Mouse (Mus musculus) A20 (cell line): ENCODE measurements around the gene Mphosph9.
"Not testable (repeated sequence)": the region's sequence is repeated elsewhere in the genome, so short reads cannot be mapped to it uniquely, and the experiment has no call there.

Experiments
- DNase-seq: peaks from one replicate; pipeline ENCODE4 v3.0.0-alpha.2; 2011; ENCODE audit warnings: low read depth, low spot score

Mphosph9 gene

DNA sequence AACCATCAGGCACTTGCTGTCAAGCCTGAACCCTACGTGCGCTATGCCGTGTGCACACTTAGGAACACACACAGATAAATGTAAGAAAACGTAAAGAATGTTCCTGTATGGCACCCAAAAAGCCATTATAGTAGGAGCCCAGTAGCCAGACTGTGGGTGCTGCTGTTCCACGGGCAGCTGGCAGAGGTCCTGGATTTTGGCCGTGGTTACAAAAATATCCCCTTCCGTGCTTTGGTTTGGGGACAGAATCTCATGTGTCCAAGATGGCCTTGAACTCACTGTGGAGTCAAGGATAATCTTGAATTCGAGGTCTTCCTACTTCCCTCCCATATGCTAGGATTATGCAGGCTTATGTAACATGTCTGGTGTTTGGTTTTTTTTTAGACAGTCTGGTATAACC lies 15.1 kb upstream of the Mphosph9 start:
- no peak for DNase-seq

DNA sequence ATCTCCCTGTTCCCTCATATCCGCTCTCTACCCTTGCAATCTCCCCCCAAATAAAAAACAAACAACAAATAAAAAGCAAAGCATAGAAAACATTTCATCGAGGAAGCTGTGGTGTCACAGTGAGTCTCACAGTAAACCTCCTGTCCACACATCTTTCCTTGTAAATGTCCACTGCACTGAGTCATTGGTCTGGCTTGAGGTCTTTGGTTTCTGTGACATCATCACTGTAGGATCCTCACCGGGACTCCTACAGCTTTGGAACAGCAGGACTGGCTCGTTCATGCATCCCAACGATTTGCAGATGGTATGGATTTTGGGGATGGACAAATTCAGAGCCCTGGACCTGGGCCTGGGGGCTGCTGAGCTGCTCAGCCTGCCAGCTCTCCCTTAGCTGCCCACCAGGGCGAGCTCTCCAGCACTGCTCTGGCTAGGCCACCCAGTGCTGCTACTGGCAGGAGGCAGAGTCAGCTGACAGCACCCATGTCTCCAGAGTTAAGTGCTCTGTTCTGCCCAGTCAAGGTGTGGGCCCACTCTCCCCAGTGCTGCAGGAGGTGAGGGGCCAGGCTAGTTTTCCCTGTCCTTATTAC lies 14.1 kb upstream of the Mphosph9 start:
- not testable (repeated sequence) for DNase-seq

DNA sequence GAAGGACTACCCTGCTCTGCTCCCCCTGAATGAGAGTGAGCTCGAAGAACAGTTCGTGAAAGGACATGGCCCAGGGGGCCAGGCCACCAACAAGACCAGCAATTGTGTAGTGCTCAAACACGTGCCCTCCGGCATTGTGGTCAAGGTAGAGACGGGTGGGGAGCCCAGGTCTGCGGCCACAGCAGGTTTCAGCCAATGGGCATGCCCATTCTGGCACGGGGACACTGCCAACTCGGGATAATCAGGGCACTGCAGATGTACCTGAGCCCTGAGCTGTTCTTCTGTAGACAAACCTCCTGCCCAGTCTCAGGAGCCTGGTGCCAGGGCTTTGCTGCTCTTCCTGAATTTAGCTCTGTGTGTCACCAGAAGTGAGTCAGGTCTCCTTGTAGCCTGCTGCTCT lies 11.0 kb upstream of the Mphosph9 start:
- DNase-seq = no peak

GRCm38 (mm10) chr5:124337909-124338308 lies 10.1 kb upstream of the Mphosph9 start:
- no peak for DNase-seq

GRCm38 (mm10) chr5:124337103-124337502 lies 9.3 kb upstream of the Mphosph9 start:
- DNase-seq = no peak

DNA sequence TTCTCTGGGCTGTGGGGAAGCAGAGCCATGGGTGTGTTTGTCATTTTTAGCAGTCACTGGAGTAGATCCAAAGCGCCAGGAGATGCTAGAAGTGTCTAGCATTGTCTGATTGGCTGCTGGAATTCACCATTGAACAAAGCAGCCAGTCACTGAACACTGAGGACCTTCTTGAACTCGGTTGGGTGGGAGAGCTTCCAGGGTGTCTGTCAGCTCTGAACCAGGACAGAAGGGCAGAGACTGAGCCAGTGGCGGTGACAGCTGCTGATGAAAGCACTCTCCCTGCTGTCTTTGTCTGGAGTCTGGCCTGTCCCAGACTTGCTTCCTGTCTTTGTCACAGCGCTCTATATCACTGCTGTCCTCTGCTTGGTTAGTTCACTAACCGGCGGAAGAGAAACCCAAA lies 6.6 kb upstream of the Mphosph9 start:
- DNase-seq = no peak

- DNase-seq = no peak
Measured at GRCm38 (mm10) chr5:124330086-124330485, 2.3 kb upstream of the Mphosph9 start.

- DNase-seq = peak; percentile 63
Measured at GRCm38 (mm10) chr5:124326829-124327228, 943 bp downstream of the Mphosph9 start.

GRCm38 (mm10) chr5:124317648-124318047 lies 10.1 kb downstream of the Mphosph9 start:
- no peak for DNase-seq

DNA sequence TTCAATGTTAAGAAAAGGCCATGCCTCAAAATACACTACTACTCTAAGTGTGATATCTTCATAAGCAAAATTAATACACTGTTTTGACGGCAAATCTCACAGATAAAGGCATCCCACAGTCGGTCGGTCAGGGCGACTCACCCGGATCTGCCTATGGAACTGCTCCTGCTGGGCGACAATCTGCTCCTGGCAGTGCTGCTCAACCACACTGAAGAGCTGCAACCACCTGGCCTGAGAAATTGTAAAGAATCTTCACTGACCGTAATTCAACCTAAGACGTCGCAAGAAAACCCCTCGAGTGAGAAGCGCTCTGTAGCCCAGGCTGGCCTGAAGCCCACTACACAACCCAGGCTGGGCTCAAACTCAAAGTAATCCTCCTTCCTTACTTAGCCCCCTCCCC lies 11.8 kb downstream of the Mphosph9 start:
- DNase-seq = no peak

DNA sequence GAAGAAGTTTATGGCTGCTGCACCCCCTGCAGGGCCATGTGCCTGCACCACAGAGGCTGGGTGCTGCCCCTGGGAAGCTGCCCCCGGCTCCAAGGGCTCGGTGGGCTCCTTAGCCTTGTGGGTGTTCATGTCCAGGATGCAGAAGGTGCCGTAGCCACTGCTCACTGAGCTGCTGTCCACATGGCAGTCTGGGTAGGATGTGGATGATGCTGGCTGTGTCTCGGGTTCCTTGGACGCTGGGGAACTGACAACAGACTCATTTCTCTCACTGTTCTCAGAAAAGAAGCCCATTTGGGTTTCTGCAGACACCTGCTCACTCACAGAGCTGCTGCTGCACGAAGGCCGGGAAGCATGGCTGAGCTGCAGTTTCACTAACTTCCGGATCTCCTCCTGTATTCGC lies 12.3 kb downstream of the Mphosph9 start:
- no peak for DNase-seq

- DNase-seq = no peak
Measured at GRCm38 (mm10) chr5:124310091-124310490, 17.7 kb downstream of the Mphosph9 start.

GRCm38 (mm10) chr5:124309155-124309554 lies 18.6 kb downstream of the Mphosph9 start:
- DNase-seq = no peak

- not testable (repeated sequence) for DNase-seq
Measured at GRCm38 (mm10) chr5:124302853-124303252, 24.9 kb downstream of the Mphosph9 start.

DNA sequence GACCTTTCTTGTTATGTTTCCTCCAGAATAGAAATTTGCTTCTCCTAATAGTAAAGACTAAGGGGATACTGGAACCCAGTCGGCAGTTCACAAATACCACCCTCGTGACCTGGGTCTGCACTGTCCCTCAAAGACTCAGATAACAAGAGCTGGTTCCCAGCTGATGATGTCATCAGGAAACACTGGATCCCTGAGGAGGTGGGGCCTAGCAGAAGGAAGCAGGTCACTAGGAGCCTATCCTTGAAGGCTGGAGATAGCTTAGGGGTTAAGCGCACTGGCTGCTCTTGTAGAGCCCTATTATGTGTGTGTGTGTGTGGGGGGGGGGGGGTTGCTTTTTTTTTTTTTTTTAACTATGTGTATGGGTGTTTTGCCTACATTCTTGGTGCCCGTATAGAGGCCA lies 27.6 kb downstream of the Mphosph9 start:
- DNase-seq = no peak

GRCm38 (mm10) chr5:124299307-124299706 lies 28.5 kb downstream of the Mphosph9 start:
- DNase-seq = peak; percentile 41

- DNase-seq = no peak
Measured at GRCm38 (mm10) chr5:124296475-124296874, 31.3 kb downstream of the Mphosph9 start.

DNA sequence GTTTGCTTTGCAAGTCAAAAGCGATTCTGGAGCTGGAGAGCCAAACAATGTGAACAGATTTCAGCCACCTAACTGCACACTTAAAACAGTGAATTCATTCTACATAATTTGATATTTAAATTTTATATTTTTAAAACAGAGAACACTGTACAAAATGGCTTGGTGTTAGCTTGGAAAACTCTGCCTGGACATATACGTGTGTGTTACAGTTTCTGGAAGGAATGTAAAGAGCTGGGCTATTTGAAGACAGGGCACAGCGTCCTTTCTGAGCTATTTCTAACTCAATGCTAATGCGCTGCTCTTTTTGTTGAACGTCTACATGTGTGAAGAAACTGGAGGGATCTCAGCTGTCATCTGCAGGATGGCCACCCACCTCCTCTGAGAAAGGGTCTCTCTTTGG lies 33.8 kb downstream of the Mphosph9 start:
- no peak for DNase-seq

GRCm38 (mm10) chr5:124290216-124290615 lies 37.6 kb downstream of the Mphosph9 start:
- no peak for DNase-seq

DNA sequence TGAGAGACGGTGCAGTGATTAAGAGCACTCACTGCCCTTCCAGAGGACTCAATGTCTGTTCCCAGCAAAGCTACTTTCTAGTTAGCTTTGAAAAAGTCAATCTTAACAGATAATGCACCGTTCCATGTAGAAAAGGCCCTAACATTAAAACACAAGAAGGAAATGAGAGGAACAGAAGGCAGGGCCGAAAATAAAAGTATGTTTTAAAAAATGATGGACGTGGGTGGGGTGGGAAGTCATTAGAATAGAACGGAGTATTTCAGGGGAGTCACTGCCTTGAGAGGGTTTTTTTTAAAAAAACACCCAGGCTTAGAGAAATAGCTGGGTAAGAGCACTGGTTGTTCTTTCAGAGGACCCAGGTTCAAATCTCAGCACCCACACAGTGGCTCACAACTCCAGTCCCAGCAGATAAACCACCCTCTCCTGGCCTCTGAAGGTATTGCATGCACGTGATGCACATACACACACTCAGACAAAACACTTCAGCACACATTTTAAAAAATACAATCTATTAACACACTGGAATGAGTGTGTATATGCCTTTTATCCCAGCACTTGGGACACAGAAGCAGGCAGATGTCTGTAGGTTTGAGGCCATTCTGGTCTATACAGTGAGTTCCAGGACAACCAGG lies 40.0 kb downstream of the Mphosph9 start:
- no peak for DNase-seq

- DNase-seq = peak; percentile 13
Measured at GRCm38 (mm10) chr5:124284330-124284729, 43.4 kb downstream of the Mphosph9 start.

DNA sequence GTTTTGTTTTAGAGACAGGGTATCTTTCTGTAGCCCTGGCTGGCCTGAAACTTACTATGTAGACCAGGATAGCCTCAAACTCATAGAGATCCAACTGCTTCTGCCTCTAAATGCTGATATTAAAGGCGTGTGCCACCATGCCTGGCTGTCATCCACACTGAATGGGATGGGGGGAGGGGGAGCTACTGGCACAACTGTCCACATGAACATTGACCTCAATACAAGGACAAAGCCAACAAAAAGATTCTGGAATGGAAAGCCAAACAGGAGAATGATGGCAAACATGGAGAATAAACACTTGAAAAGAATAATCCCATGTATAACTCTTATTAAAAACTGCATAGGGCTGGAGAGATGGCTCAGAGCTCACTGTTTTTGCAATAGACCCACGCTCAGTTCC lies 44.9 kb downstream of the Mphosph9 start:
- DNase-seq = no peak

DNA sequence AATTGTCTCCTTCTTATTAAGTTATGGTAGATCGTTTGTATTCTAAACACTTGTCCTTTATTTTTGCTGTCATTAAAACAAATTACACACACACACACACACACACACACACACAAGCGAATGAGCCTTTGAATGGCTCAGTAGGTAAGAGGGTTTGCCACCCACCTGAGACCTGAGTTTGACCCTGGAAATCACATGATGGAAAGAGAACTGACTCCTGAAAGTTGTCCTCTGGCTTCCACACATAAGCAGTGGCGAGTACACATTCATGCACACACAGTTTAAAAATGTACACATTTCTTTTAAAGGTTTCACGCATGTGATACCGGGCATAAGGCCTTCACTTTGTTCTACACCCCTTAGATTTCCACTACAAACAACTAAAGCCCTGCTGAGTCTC lies 57.5 kb downstream of the Mphosph9 start:
- DNase-seq = no peak

DNA sequence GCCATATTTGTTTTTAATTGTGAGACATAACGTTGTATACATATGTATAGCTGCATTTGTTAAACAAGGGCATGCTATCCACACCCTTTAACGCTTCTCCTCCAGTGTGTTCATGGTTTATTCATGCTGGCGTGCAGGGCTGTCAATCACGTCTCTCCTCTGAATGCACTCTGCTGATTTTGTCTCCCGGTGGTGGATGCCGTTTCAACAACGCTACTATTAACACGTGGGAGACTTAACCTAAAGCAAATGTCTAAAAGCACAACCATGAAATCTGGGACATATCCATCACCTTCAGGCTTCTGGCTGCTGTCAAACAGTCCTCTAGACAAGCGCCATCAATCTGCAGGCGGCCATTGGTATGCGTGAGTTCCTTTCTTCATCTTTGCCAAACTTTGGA lies 58.1 kb downstream of the Mphosph9 start:
- no peak for DNase-seq
